Mouse (Mus musculus) limb, embryonic 14.5 days (tissue): ENCODE data around the gene Clasp1. TPM values are rescaled to one million over a fixed set of nuclear protein-coding genes. Genes with fewer than 3 reads are reported as not detected.

Experiments
- ATAC-seq: fragments of 200-750 bp; cut with Nextera tagmentation; 2 replicates; pipeline ENCODE4 v1.8.0; 2017; ENCODE audit warnings: low read depth, moderate number of reproducible peaks, moderate TSS enrichment; ENCODE audit not compliant: low FRiP score
- DNase-seq: peaks from one replicate; pipeline ENCODE4 v3.0.0-alpha.2; 2015; ENCODE audit warnings: low spot score
- H3K27ac ChIP-seq: fragments of 300-500 bp; sonication (generic); replicated peaks from 2 replicates; pipeline ENCODE4 v1.5.1; 2014; ENCODE audit warnings: low read depth, mild to moderate bottlenecking, low read length, moderate library complexity, mixed read lengths
- H3K27me3 ChIP-seq: fragments of 300-500 bp; sonication (generic); 2 replicates; pipeline ENCODE4 v1.6.1; 2014; ENCODE audit warnings: low read length, mixed read lengths; ENCODE audit not compliant: control insufficient read depth, insufficient read depth
- H3K36me3 ChIP-seq: fragments of 300-500 bp; sonication (generic); 2 replicates; pipeline ENCODE4 v1.6.1; 2014; ENCODE audit warnings: mild to moderate bottlenecking, low read length, moderate library complexity, mixed read lengths; ENCODE audit not compliant: control insufficient read depth, insufficient read depth
- H3K4me1 ChIP-seq: fragments of 300-500 bp; sonication (generic); 2 replicates; pipeline ENCODE4 v1.6.1; 2014; ENCODE audit warnings: antibody characterized with exemption, low read length, mixed read lengths; ENCODE audit not compliant: control insufficient read depth, insufficient read depth
- H3K4me2 ChIP-seq: fragments of 300-500 bp; sonication (generic); replicated peaks from 2 replicates; pipeline ENCODE4 v1.6.1; 2014; ENCODE audit warnings: low read depth, mild to moderate bottlenecking, low read length, moderate library complexity; ENCODE audit not compliant: severe bottlenecking
- H3K4me3 ChIP-seq: fragments of 300-500 bp; sonication (generic); replicated peaks from 2 replicates; pipeline ENCODE4 v1.5.1; 2014; ENCODE audit warnings: low read length
- H3K9ac ChIP-seq: fragments of 300-500 bp; sonication (generic); 2 replicates; pipeline ENCODE4 v1.6.1; 2014; ENCODE audit warnings: mild to moderate bottlenecking, low read depth, low read length, moderate library complexity; ENCODE audit not compliant: severe bottlenecking
- H3K9me3 ChIP-seq: fragments of 300-500 bp; sonication (generic); 2 replicates; pipeline ENCODE4 v1.6.1; 2016; ENCODE audit warnings: low read length; ENCODE audit not compliant: control insufficient read depth
- POLR2A ChIP-seq: fragments of 200-500 bp; IDR thresholded peaks from 2 replicates; pipeline ENCODE4 v1.8.0; 2012; ENCODE audit warnings: inconsistent platforms, mild to moderate bottlenecking, moderate library complexity, borderline replicate concordance; ENCODE audit not compliant: insufficient read depth, insufficient read length; ENCODE audit errors: extremely low read depth
- WGBS: fragments of 180-500 bp; shearing (Covaris S2); extraction: QIAGEN DNeasy Blood & Tissue Kit; methylation state at CpG from one replicate; pipeline ENCODE4 v1.1.7; 2014; 5-methylcytosine and 5-hydroxymethylcytosine counted together
- polyA plus RNA-seq, 2 experiments: library from polyadenylated mRNA; depleted of rRNA in 1 of 2; stranded (reverse) in 1 of 2; unstranded in 1 of 2; fragments of >200 nt; fragmentation: Nextera tagmentation in 1 of 2; extraction: Ambion mirVana in 1 of 2; gene quantifications; 2 replicates each; pipeline versions ENCODE4 v1.2.1 to v1.2.3; 2012 to 2014

The Clasp1 gene
- polyA plus RNA-seq, 2 experiments = 47.8 to 48.5 TPM

GRCm38 (mm10) chr1:118622857-118623256 is 234.0 kb downstream of the Clasp1 start:
- no peak overlapping the region for H3K4me3 ChIP-seq
- no peak for ATAC-seq
- 77% methylated on average over 3 of the region's 3 CpGs for WGBS
- no peaks in the 10 kb centered on the region for H3K9me3 ChIP-seq
- H3K36me3 ChIP-seq = no peaks in the 10 kb centered on the region
- no peak for TF ChIP-seq POLR2A
- no peak overlapping the region for H3K9ac ChIP-seq
- H3K4me1 ChIP-seq = peaks cover 4% of the 10 kb centered on the region; the same call in 1 of the 2 replicates
- no peak for DNase-seq
- H3K27me3 ChIP-seq = peaks cover 6% of the 10 kb centered on the region; the same call in 1 of the 2 replicates
- H3K4me2 ChIP-seq = no peak overlapping the region
- H3K27ac ChIP-seq = no peak overlapping the region

GRCm38 (mm10) chr1:118625461-118625860 is 236.6 kb downstream of the Clasp1 start:
- Histone ChIP-seq H3K36me3 (no peaks in the 10 kb centered on the region), H3K27me3 (peaks cover 10% of the 10 kb centered on the region; the same call in 1 of the 2 replicates), H3K4me2 (no peak overlapping the region), H3K9me3 (no peaks in the 10 kb centered on the region), H3K9ac (no peak overlapping the region), H3K27ac (no peak overlapping the region), H3K4me3 (no peak overlapping the region), H3K4me1 (peaks cover 4% of the 10 kb centered on the region; the same call in 1 of the 2 replicates)
- WGBS = 43% methylated on average over 6 of the region's 6 CpGs
- ATAC-seq = no peak
- TF ChIP-seq POLR2A = no peak
- no peak for DNase-seq

GRCm38 (mm10) chr1:118625921-118626320 is 237.1 kb downstream of the Clasp1 start:
- 52% methylated on average over 2 of the region's 2 CpGs for WGBS
- peaks cover 10% of the 10 kb centered on the region; the same call in 1 of the 2 replicates for H3K27me3 ChIP-seq
- no peaks in the 10 kb centered on the region for H3K9me3 ChIP-seq
- DNase-seq (no peak), ATAC-seq (no peak)
- peaks cover 4% of the 10 kb centered on the region; the same call in 1 of the 2 replicates for H3K4me1 ChIP-seq
- H3K4me2 ChIP-seq = no peak overlapping the region
- no peak for TF ChIP-seq POLR2A
- no peak overlapping the region for H3K4me3 ChIP-seq
- no peak overlapping the region for H3K9ac ChIP-seq
- H3K36me3 ChIP-seq = no peaks in the 10 kb centered on the region
- no peak overlapping the region for H3K27ac ChIP-seq

GRCm38 (mm10) chr1:118626452-118626851 is 237.6 kb downstream of the Clasp1 start:
- peaks cover 10% of the 10 kb centered on the region; the same call in 1 of the 2 replicates for H3K27me3 ChIP-seq
- no peak for TF ChIP-seq POLR2A
- no peak for DNase-seq
- no peaks in the 10 kb centered on the region for H3K9me3 ChIP-seq
- H3K4me1 ChIP-seq = peaks cover 4% of the 10 kb centered on the region; the same call in 1 of the 2 replicates
- H3K9ac ChIP-seq = no peak overlapping the region
- 77% methylated on average over 2 of the region's 2 CpGs for WGBS
- no peak for ATAC-seq
- H3K4me3 ChIP-seq = no peak overlapping the region
- no peak overlapping the region for H3K27ac ChIP-seq
- no peak overlapping the region for H3K4me2 ChIP-seq
- no peaks in the 10 kb centered on the region for H3K36me3 ChIP-seq

- under 1% methylated on average over 46 of the region's 48 CpGs for WGBS
- TF ChIP-seq POLR2A = no peak
- H3K27me3 ChIP-seq = peaks cover 10% of the 10 kb centered on the region; the same call in 1 of the 2 replicates
These were observed 239.1 kb downstream of the Clasp1 start, which contains the start of gene Tfcp2l1 for GRCm38 (mm10) chr1:118627781-118628464. TSS of gene Tfcp2l1 (plus strand) at chr1:118627945.

More at GRCm38 (mm10) chr1:118627781-118628464, 239.1 kb downstream of the Clasp1 start, which contains the start of gene Tfcp2l1:
- Histone ChIP-seq H3K4me2 (peak within 1 kb of the TSS; percentile 97), H3K9me3 (no peaks in the 10 kb centered on the region), H3K4me3 (peak within 1 kb of the TSS; percentile 49), H3K4me1 (peaks cover 4% of the 10 kb centered on the region; the same call in 1 of the 2 replicates), H3K9ac (peak within 1 kb of the TSS; percentile 44; the same call in 1 of the 2 replicates), H3K36me3 (no peaks in the 10 kb centered on the region), H3K27ac (no peak within 1 kb of the TSS)
- DNase-seq (peak; percentile 29), ATAC-seq (peak; percentile 64; the same call in 1 of the 2 replicates)
